Mouse (Mus musculus) embryonic fibroblast, embryonic 13.5 days (primary cell): ENCODE data around the gene Vps13c.

Source experiments
- CTCF ChIP-seq: IDR thresholded peaks from 2 replicates; pipeline ENCODE4 v1.5.1; 2011; ENCODE audit warnings: mild to moderate bottlenecking, control low read depth, low read length, moderate library complexity, borderline replicate concordance; ENCODE audit not compliant: insufficient read depth
- POLR2A ChIP-seq: IDR thresholded peaks from 2 replicates; pipeline ENCODE4 v1.6.1; 2011; ENCODE audit warnings: low read depth, mild to moderate bottlenecking, control low read depth, low read length, moderate library complexity

- no peak for TF ChIP-seq CTCF
- TF ChIP-seq POLR2A = no peak
These were observed 47.0 kb downstream of the Vps13c start for GRCm38 (mm10) chr9:67886981-67887720.
